Comparison of ENCODE assay signal across 16 mouse cellular contexts in genomic region chr5:24950891-24951574, GRCm38 (mm10).
"Had no signal": no experiment of that assay in that cellular context is flagged by ENCODE, and none has a peak within 500 bp of the region (broad histone marks: within the 10 kb centered on the region; RNA-seq: fewer than 3 reads in every experiment).

No protein-coding gene starts in this region.

- H3K4me2 ChIP-seq: lung, embryonic 15.5 days; midbrain, embryonic 11.5 days; midbrain, embryonic 13.5 days; midbrain, embryonic 15.5 days; neural tube, embryonic 12.5 days; stomach, embryonic 15.5 days had no signal

- H3K27me3 ChIP-seq: lung, embryonic 15.5 days; midbrain, embryonic 13.5 days; midbrain, embryonic 15.5 days; neural tube, embryonic 12.5 days; stomach, embryonic 15.5 days had no signal

- H3K36me3 ChIP-seq: lung, embryonic 15.5 days; midbrain, embryonic 13.5 days; midbrain, embryonic 15.5 days; neural tube, embryonic 12.5 days; stomach, embryonic 15.5 days had no signal

- H3K9me3 ChIP-seq: lung, embryonic 15.5 days; midbrain, embryonic 13.5 days; midbrain, embryonic 15.5 days; stomach, embryonic 15.5 days had no signal

- ATAC-seq: lung, postnatal 0 days; midbrain, embryonic 13.5 days; midbrain, embryonic 15.5 days had no signal

- H3K4me1 ChIP-seq: lung, embryonic 15.5 days; stomach, embryonic 15.5 days had no signal

- H3K9ac ChIP-seq: lung, embryonic 15.5 days; midbrain, embryonic 13.5 days; midbrain, embryonic 15.5 days; neural tube, embryonic 12.5 days; stomach, embryonic 15.5 days had no signal

- H3K27ac ChIP-seq: lung, embryonic 15.5 days; macrophage; midbrain, embryonic 13.5 days; midbrain, embryonic 15.5 days; neural tube, embryonic 12.5 days; stomach, embryonic 15.5 days; stomach, postnatal 0 days had no signal

- DNase-seq: lung, adult 2 months; lung, postnatal 14 days; lung, postnatal 36 days; right cerebral cortex, postnatal 14 days; thymus, adult 2 months; thymus, postnatal 25 days had no signal

- H3K4me3 ChIP-seq: lung, embryonic 15.5 days; megakaryocyte, embryonic 14.5 days; midbrain, embryonic 13.5 days; midbrain, embryonic 15.5 days; neural tube, embryonic 12.5 days; stomach, embryonic 15.5 days had no signal
